ENCODE assay signal across 22 mouse cellular contexts in genomic region chr2:158518583-158518982, GRCm38 (mm10). TPM values are rescaled to one million over a fixed set of nuclear protein-coding genes. Genes with fewer than 3 reads are reported as not detected.
"Had no signal": no experiment of that assay in that cellular context is flagged by ENCODE, and none has a peak within 500 bp of the region (broad histone marks: within the 10 kb centered on the region; RNA-seq: fewer than 3 reads in every experiment).

No protein-coding gene starts in this region.

- DNase-seq: kidney, adult 18-20 months; kidney, adult 9 months; kidney, postnatal 14 days; kidney, postnatal 4 days; left cerebral cortex, postnatal 4 days; liver, postnatal 0 days; midbrain, embryonic 14.5 days; right cerebral cortex, adult 18-20 months; right cerebral cortex, postnatal 14 days; spleen, adult 18-20 months; thymus, postnatal 25 days had no signal

- ATAC-seq: liver, postnatal 0 days had no signal

- H3K27me3 ChIP-seq: limb, embryonic 12.5 days; limb, embryonic 15.5 days; neural tube, embryonic 12.5 days; neural tube, embryonic 15.5 days had no signal

- H3K4me3 ChIP-seq: limb, embryonic 12.5 days; limb, embryonic 15.5 days; megakaryocyte, embryonic 14.5 days; neural tube, embryonic 12.5 days; neural tube, embryonic 15.5 days had no signal

- H3K27ac ChIP-seq: limb, embryonic 12.5 days; limb, embryonic 15.5 days; liver, embryonic 14.5 days; neural tube, embryonic 12.5 days; neural tube, embryonic 15.5 days had no signal

- H3K4me1 ChIP-seq: limb, embryonic 12.5 days; limb, embryonic 15.5 days; megakaryocyte, embryonic 14.5 days; neural tube, embryonic 12.5 days; neural tube, embryonic 15.5 days had no signal

- H3K9ac ChIP-seq: limb, embryonic 12.5 days; limb, embryonic 15.5 days; liver, embryonic 14.5 days; liver, postnatal 0 days; lung, embryonic 14.5 days; neural tube, embryonic 12.5 days; neural tube, embryonic 15.5 days had no signal

- H3K9me3 ChIP-seq: limb, embryonic 12.5 days; limb, embryonic 15.5 days; neural tube, embryonic 12.5 days; neural tube, embryonic 15.5 days had no signal

- H3K36me3 ChIP-seq: limb, embryonic 12.5 days; limb, embryonic 15.5 days; neural tube, embryonic 12.5 days; neural tube, embryonic 15.5 days had no signal

- H3K4me2 ChIP-seq: limb, embryonic 12.5 days; limb, embryonic 15.5 days; liver, embryonic 11.5 days; lung, embryonic 14.5 days; midbrain, embryonic 11.5 days; neural tube, embryonic 12.5 days; neural tube, embryonic 15.5 days had no signal

RNA-seq across cellular contexts. Expression of gene Arhgap40, which starts 6.0 kb away (rescaled TPM):
- polyA plus RNA-seq: liver, embryonic 11.5 days; liver, postnatal 0 days; lung, embryonic 14.5 days; thymus, postnatal 0 days had no signal

RNA-seq across cellular contexts. Expression of gene Adig, which starts 16.2 kb away (rescaled TPM):
- polyA plus RNA-seq: kidney, embryonic 16.5 days; limb, embryonic 12.5 days; liver, embryonic 11.5 days; liver, embryonic 14.5 days; liver, postnatal 0 days; midbrain, embryonic 11.5 days; midbrain, embryonic 14.5 days; neural tube, embryonic 12.5 days; neural tube, embryonic 15.5 days had no signal
